Comparison of ENCODE assay signal across 22 mouse cellular contexts in genomic region chr4:140959128-140959679, GRCm38 (mm10). TPM values are rescaled to one million over a fixed set of nuclear protein-coding genes. Genes with fewer than 3 reads are reported as not detected.
DNase-seq lines count a peak whose midpoint lies in the region; ATAC-seq and TF ChIP-seq lines count a peak whose summit lies in the region.
"Had no signal": no experiment of that assay in that cellular context is flagged by ENCODE, and none has a peak within 500 bp of the region (broad histone marks: within the 10 kb centered on the region; RNA-seq: fewer than 3 reads in every experiment).

No protein-coding gene starts in this region.

- TF ChIP-seq CTCF in E14TG2a.4 (conservative IDR thresholded peaks at IDR 0.05; ENCODE audit: low read length) = no peak
- no peak for TF ChIP-seq CTCF in olfactory bulb, adult 2 months (IDR thresholded peaks at IDR 0.05; ENCODE audit: insufficient read depth, low read depth, low read length)
- no peak for TF ChIP-seq CTCF in liver, postnatal 0 days (IDR thresholded peaks at IDR 0.05; ENCODE audit: low read depth)

- DNase-seq in adrenal gland, adult 2 months = peak; percentile 60
- no peak for DNase-seq in adrenal gland, postnatal 10 days
- DNase-seq in gastrocnemius, adult 18-20 months (ENCODE audit: low spot score) = peak; percentile 23
- DNase-seq in gastrocnemius, adult 8-10 months (ENCODE audit: low spot score in 2 of 2) = no peak
- no peak for DNase-seq in liver, postnatal 0 days
- DNase-seq: adrenal gland, postnatal 25 days; B cell, adult 2 months; cerebellum, adult 8-10 months; cerebellum, postnatal 25 days; forebrain, postnatal 0 days; gastrocnemius, postnatal 10 days; heart, adult 11 months; heart, postnatal 14 days; kidney, adult 11 months had no signal

- H3K27me3 ChIP-seq in E14TG2a.4 (ENCODE audit: insufficient read depth, low read length) = no peaks in the 10 kb centered on the region
- peaks cover 12% of the 10 kb centered on the region; the same call in 1 of the 2 replicates for H3K27me3 ChIP-seq in liver, postnatal 0 days (ENCODE audit: insufficient read depth, low read length)

- H3K4me3 ChIP-seq in E14TG2a.4 (replicated peaks; ENCODE audit: low read length) = peak overlapping the region; percentile 17; the same call in 1 of the 2 replicates
- H3K4me3 ChIP-seq in olfactory bulb, adult 2 months (ENCODE audit: insufficient read depth, low read depth, low read length) = no peak overlapping the region
- H3K4me3 ChIP-seq in liver, postnatal 0 days (ENCODE audit: low read depth, low read length) = no peak overlapping the region
- H3K4me3 ChIP-seq: forebrain, embryonic 13.5 days; hindbrain, embryonic 13.5 days had no signal

- H3K4me1 ChIP-seq in E14TG2a.4 (replicated peaks; ENCODE audit: low read depth, low read length) = peaks cover 69% of the 10 kb centered on the region
- H3K4me1 ChIP-seq in olfactory bulb, adult 2 months (ENCODE audit: control insufficient read depth, insufficient read depth, low read length) = peaks cover 40% of the 10 kb centered on the region
- H3K4me1 ChIP-seq in liver, postnatal 0 days (ENCODE audit: insufficient read depth) = peaks cover 32% of the 10 kb centered on the region

- H3K9me3 ChIP-seq in E14TG2a.4 (ENCODE audit: low read length) = no peaks in the 10 kb centered on the region
- no peaks in the 10 kb centered on the region for H3K9me3 ChIP-seq in liver, postnatal 0 days (ENCODE audit: low read length)
- H3K9me3 ChIP-seq: forebrain, embryonic 13.5 days; hindbrain, embryonic 13.5 days had no signal

- no peak overlapping the region for H3K9ac ChIP-seq in liver, postnatal 0 days (replicated peaks)
- H3K9ac ChIP-seq: forebrain, embryonic 13.5 days; forebrain, postnatal 0 days; hindbrain, embryonic 13.5 days had no signal

- 89% methylated on average over 7 of the region's 7 CpGs for WGBS in olfactory bulb, adult 2 months
- 79% methylated on average over 7 of the region's 7 CpGs for WGBS in liver, postnatal 0 days (ENCODE audit: insufficient replicate concordance)

- H3K27ac ChIP-seq in olfactory bulb, adult 2 months (ENCODE audit: insufficient read depth, low read depth, low read length) = 0 out of 2 replicates have a peak overlapping the region, but pooled peaks have one; percentile 3
- no peak overlapping the region for H3K27ac ChIP-seq in liver, postnatal 0 days (ENCODE audit: low read depth)
- H3K27ac ChIP-seq: forebrain, embryonic 13.5 days; hindbrain, embryonic 13.5 days; hindbrain, postnatal 0 days had no signal

- TF ChIP-seq EP300 in liver, postnatal 0 days (IDR thresholded peaks at IDR 0.05; ENCODE audit: low read depth) = no peak

- no peak for ATAC-seq in liver, postnatal 0 days
- ATAC-seq: CD4-positive, CD25-positive, alpha-beta regulatory T cell, adult 4 months; forebrain, embryonic 13.5 days; forebrain, postnatal 0 days; hindbrain, postnatal 0 days had no signal

- H3K4me2 ChIP-seq in liver, postnatal 0 days (ENCODE audit: low read depth, low read length) = no peak overlapping the region
- H3K4me2 ChIP-seq: forebrain, embryonic 13.5 days; hindbrain, embryonic 13.5 days had no signal

- no peak for TF ChIP-seq POLR2A in olfactory bulb, adult 2 months (IDR thresholded peaks at IDR 0.05; ENCODE audit: insufficient read depth, low read depth, low read length)

- H3K36me3 ChIP-seq in E14TG2a.4 (ENCODE audit: insufficient read depth, low read length) = peaks cover 13% of the 10 kb centered on the region
- H3K36me3 ChIP-seq in liver, postnatal 0 days (replicated peaks; ENCODE audit: insufficient read depth, low read length) = no peaks in the 10 kb centered on the region
- H3K36me3 ChIP-seq: hindbrain, embryonic 13.5 days had no signal

RNA-seq across cellular contexts. Expression of gene Sdhb, which starts 1.8 kb away (rescaled TPM):
- total RNA-seq in adrenal gland, adult 2 months (2021) = 100 to 1,000 TPM; 462 to 500 TPM
- 334 and 363 TPM in 2 replicates for polyA plus RNA-seq in adrenal gland, adult 2 months (2012; rRNA removed)
- 100 to 1,000 TPM; 722 to 784 TPM for total RNA-seq in adrenal gland, postnatal 10 days (2021)
- 100 to 1,000 TPM; 630 to 677 TPM for total RNA-seq in gastrocnemius, adult 18-20 months (2021)
- 100 to 1,000 TPM; 520 to 588 (median 538) TPM for total RNA-seq in gastrocnemius, adult 8-10 months (2022)
- not detected in 2 replicates for polyA plus RNA-seq in olfactory bulb, adult 2 months (2012; ENCODE audit: insufficient read depth, insufficient read length, low replicate concordance, missing spikeins)
- 312 and 329 TPM in 2 replicates for polyA plus RNA-seq in liver, postnatal 0 days (2015; fragmentation: Nextera tagmentation; extraction: Ambion mirVana)

RNA-seq across cellular contexts. Expression of gene Atp13a2, which starts 27.5 kb away (rescaled TPM):
- 10 to 100 TPM; 31.8 to 37.1 TPM for total RNA-seq in adrenal gland, adult 2 months (2021)
- polyA plus RNA-seq in adrenal gland, adult 2 months (2012; rRNA removed) = 183 and 226 TPM in 2 replicates
- 10 to 100 TPM; 31.9 to 39.9 TPM for total RNA-seq in adrenal gland, postnatal 10 days (2021)
- 10 to 100 TPM; 16.2 to 21.1 TPM for total RNA-seq in gastrocnemius, adult 18-20 months (2021)
- 10 to 100 TPM; 17.2 to 22.5 (median 18.4) TPM for total RNA-seq in gastrocnemius, adult 8-10 months (2022)
- not detected in 2 replicates for polyA plus RNA-seq in olfactory bulb, adult 2 months (2012; ENCODE audit: insufficient read depth, insufficient read length, low replicate concordance, missing spikeins)
- polyA plus RNA-seq in liver, postnatal 0 days (2015; fragmentation: Nextera tagmentation; extraction: Ambion mirVana) = 13.2 and 15.8 TPM in 2 replicates

RNA-seq across cellular contexts. Expression of gene Mfap2, which starts 51.0 kb away (rescaled TPM):
- 10 to 100 TPM in 1 of 2 experiments, 1 to 10 TPM in 1; 5.7 to 11.1 TPM for total RNA-seq in adrenal gland, adult 2 months (2021)
- 37.8 and 42.4 TPM in 2 replicates for polyA plus RNA-seq in adrenal gland, adult 2 months (2012; rRNA removed)
- total RNA-seq in adrenal gland, postnatal 10 days (2021) = 10 to 100 TPM; 46.9 to 50.7 TPM
- total RNA-seq in gastrocnemius, adult 18-20 months (2021) = 1 to 10 TPM; 1.1 to 2.3 TPM
- total RNA-seq in gastrocnemius, adult 8-10 months (2022) = 1 to 10 TPM in 2 of 4 experiments, under 1 TPM in 2; 0.48 to 2.2 (median 1.3) TPM
- polyA plus RNA-seq in olfactory bulb, adult 2 months (2012; ENCODE audit: insufficient read depth, insufficient read length, low replicate concordance, missing spikeins) = not detected in 2 replicates
- 14.1 and 14.6 TPM in 2 replicates for polyA plus RNA-seq in liver, postnatal 0 days (2015; fragmentation: Nextera tagmentation; extraction: Ambion mirVana)
- total RNA-seq: hematopoietic stem cell, adult 5-6 weeks; MEL had no signal
- polyA plus RNA-seq: CD4-positive, CD25-positive, alpha-beta regulatory T cell, adult 4 months had no signal

RNA-seq across cellular contexts. Expression of gene Padi2, which starts 53.1 kb away (rescaled TPM):
- 10 to 100 TPM in 1 of 2 experiments, 1 to 10 TPM in 1; 1.7 to 13.8 TPM for total RNA-seq in adrenal gland, adult 2 months (2021)
- polyA plus RNA-seq in adrenal gland, adult 2 months (2012; rRNA removed) = 7.7 and 10.5 TPM in 2 replicates
- 1 to 10 TPM; 2.4 to 5.5 TPM for total RNA-seq in adrenal gland, postnatal 10 days (2021)
- total RNA-seq in gastrocnemius, adult 18-20 months (2021) = 100 to 1,000 TPM; 129 to 189 TPM
- total RNA-seq in gastrocnemius, adult 8-10 months (2022) = 100 to 1,000 TPM in 2 of 4 experiments, 10 to 100 TPM in 2; 91.7 to 147 (median 109) TPM
- not detected in 2 replicates for polyA plus RNA-seq in olfactory bulb, adult 2 months (2012; ENCODE audit: insufficient read depth, insufficient read length, low replicate concordance, missing spikeins)
- 1.9 and 2.1 TPM in 2 replicates for polyA plus RNA-seq in liver, postnatal 0 days (2015; fragmentation: Nextera tagmentation; extraction: Ambion mirVana)

Comparison
In these comparisons a context has a peak if more than half of its experiments do, and no peak if none do; other contexts are left out.
1. DNase-seq: peak in adrenal gland, adult 2 months (single experiment) and gastrocnemius, adult 18-20 months (single experiment); none in adrenal gland, postnatal 10 days (single experiment), gastrocnemius, adult 8-10 months (0 of 2) and liver, postnatal 0 days (single experiment).